Mouse (Mus musculus): ENCODE measurements around the gene Csrp1.

DNA sequence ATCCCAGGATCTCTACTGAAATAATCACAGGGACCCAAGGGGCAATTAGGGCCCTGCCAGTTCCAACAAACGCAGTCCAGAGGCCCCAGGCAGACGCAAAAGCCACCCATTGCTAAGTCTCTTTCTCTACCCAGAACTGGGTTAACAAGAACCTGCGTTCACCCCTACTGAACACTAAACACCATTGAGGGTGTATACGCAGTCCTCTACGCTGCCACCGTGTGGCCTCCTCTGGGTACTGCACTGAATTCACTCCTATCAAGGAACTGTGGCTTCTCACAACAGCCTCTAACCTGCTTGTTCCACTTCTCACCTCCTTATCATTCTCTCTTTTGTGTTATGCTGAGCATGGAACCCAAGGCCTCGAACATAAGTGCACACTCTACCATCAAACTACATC lies 19.3 kb upstream of the Csrp1 start:
- no peak for TF ChIP-seq EP300 (IDR thresholded peaks at IDR 0.05; ENCODE audit: low read depth)
- peak; percentile 93 for TF ChIP-seq CTCF (IDR thresholded peaks at IDR 0.05; ENCODE audit: low read depth)
